ENCODE assay signal across 20 mouse cellular contexts in the genomic region with DNA sequence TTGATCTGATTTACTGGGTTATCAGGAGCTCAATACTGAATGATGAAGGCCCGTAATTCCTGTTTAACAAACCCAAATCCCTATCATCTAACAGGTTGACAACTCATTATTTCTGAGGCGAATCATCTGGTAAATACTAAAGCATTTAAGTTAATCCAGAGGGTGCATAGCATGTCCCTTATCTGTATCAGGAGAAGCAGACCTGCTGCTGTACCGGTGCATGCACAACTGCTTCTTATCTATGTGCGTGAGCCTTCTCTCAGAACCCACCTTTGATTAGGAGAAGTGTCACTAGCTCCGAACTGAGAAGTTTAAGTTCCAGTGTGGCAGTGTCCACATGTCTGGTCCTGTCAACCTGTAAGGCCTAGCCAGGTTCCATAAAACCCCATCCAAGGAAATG.
"Had no signal": no experiment of that assay in that cellular context is flagged by ENCODE, and none has a peak within 500 bp of the region (broad histone marks: within the 10 kb centered on the region; RNA-seq: fewer than 3 reads in every experiment).

No protein-coding gene starts in this region.

- DNase-seq: kidney, adult 11 months; kidney, adult 8-10 months; kidney, postnatal 14 days; kidney, postnatal 4 days; left cerebral cortex, postnatal 4 days; lung, adult 18-20 months; lung, postnatal 10 days; lung, postnatal 36 days; thymus, adult 2 months; thymus, postnatal 14 days; thymus, postnatal 4 days had no signal

- H3K27me3 ChIP-seq: limb, embryonic 12.5 days; limb, embryonic 15.5 days; lung, embryonic 15.5 days; midbrain, embryonic 12.5 days; midbrain, embryonic 15.5 days; neural tube, embryonic 13.5 days had no signal

- ATAC-seq: inflammation-experienced regulatory T-cells, adult 6 months; midbrain, embryonic 15.5 days had no signal

- H3K9me3 ChIP-seq: limb, embryonic 12.5 days; limb, embryonic 15.5 days; lung, embryonic 15.5 days; midbrain, embryonic 12.5 days; midbrain, embryonic 15.5 days; neural tube, embryonic 13.5 days had no signal

- H3K9ac ChIP-seq: limb, embryonic 12.5 days; limb, embryonic 15.5 days; lung, embryonic 15.5 days; midbrain, embryonic 12.5 days; midbrain, embryonic 15.5 days; neural tube, embryonic 13.5 days had no signal

- H3K4me2 ChIP-seq: limb, embryonic 12.5 days; limb, embryonic 15.5 days; lung, embryonic 15.5 days; midbrain, embryonic 12.5 days; midbrain, embryonic 15.5 days; neural tube, embryonic 13.5 days had no signal

- H3K4me1 ChIP-seq: limb, embryonic 15.5 days; lung, embryonic 15.5 days; midbrain, embryonic 15.5 days had no signal

- H3K27ac ChIP-seq: limb, embryonic 12.5 days; limb, embryonic 15.5 days; lung, embryonic 15.5 days; midbrain, embryonic 12.5 days; midbrain, embryonic 15.5 days; neural tube, embryonic 13.5 days; stomach, postnatal 0 days had no signal

- H3K4me3 ChIP-seq: limb, embryonic 12.5 days; limb, embryonic 15.5 days; lung, embryonic 15.5 days; midbrain, embryonic 12.5 days; midbrain, embryonic 15.5 days; myocyte; neural tube, embryonic 13.5 days had no signal

- H3K36me3 ChIP-seq: limb, embryonic 15.5 days; lung, embryonic 15.5 days; midbrain, embryonic 12.5 days; midbrain, embryonic 15.5 days; neural tube, embryonic 13.5 days had no signal
